Mouse (Mus musculus): Measurements from ENCODE around the gene Tmem38b. TPM values are rescaled to one million over a fixed set of nuclear protein-coding genes. Genes with fewer than 3 reads are reported as not detected.
A peak's percentile ranks its signal among the peaks of the same experiment; 100 is the strongest.

Tmem38b gene
- polyA plus RNA-seq, 1 experiment from 2014 or later = 13.0 TPM

DNA sequence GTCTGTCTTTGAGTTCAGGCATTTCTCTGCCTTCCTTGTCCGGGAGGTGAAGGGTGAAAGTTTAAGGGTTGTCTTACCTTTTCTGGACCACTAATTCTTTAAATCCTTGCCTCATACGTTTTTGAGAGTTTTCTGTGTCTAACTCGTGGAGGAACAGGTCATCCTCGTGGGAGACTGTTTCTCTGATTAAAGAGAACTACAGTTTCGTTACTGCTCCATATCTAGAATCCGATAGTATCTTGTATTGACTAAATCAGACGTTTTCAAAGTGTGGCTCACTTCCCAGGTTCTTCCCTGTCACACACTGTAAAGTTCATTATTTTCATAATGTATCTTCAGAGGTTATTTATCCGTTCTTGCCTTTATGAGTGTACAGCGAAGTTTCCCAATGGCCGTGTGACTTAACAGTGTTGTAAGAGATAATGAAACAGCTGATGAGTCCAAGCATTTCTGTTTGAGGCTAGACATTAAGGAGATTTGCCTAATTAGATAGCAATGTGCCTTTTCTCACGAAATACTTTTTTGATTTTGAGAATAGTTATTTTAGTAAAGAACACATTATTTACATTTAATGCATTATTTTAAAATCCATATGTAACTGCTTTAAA, 900 bp downstream of the Tmem38b start:
- Histone ChIP-seq H3K4me3 (ENCODE audit: low read depth, low read length) (peak overlapping the region; percentile 90), H3K9me3 (ENCODE audit: control insufficient read depth, low read length) (no peaks in the 10 kb centered on the region), H3K27ac (ENCODE audit: low read depth, low read length) (no peak overlapping the region), H3K27me3 (ENCODE audit: control insufficient read depth, insufficient read depth, low read length) (no peaks in the 10 kb centered on the region), H3K4me1 (ENCODE audit: control insufficient read depth, insufficient read depth, low read length) (no peaks in the 10 kb centered on the region; the same call in 1 of the 2 replicates), H3K36me3 (ENCODE audit: control insufficient read depth, insufficient read depth, low read length) (no peaks in the 10 kb centered on the region), H3K9ac (ENCODE audit: low read length) (peak overlapping the region; percentile 84), H3K4me2 (peak overlapping the region; percentile 77)
- DNase-seq (ENCODE audit: low spot score, missing footprints) = no peak
- ATAC-seq (ENCODE audit: low FRiP score) = no peak
- WGBS = 15% methylated on average over 11 of the region's 11 CpGs

DNA sequence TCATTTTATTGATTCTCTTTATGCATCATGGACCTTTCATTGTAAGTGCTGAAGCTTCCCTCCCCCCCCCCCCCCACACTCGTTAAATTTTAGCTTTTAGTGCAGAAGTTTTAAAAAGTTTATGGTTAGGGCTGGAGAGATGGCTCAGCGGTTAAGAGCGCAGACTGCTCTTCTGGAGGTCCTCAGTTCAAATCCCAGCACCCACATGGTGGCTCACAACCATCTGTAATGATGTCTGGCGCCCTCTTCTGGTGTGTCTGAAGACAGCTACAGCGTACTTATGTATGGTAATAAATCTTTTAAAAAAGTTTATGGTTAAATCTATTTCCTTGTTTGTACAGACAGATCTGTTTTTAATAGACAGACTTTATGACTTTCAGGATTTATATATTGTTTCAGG, 2.0 kb downstream of the Tmem38b start:
- no peak overlapping the region for H3K9ac ChIP-seq (ENCODE audit: low read length)
- H3K27ac ChIP-seq (ENCODE audit: low read depth, low read length) = no peak overlapping the region
- DNase-seq (ENCODE audit: low spot score, missing footprints) (peak; percentile 61), ATAC-seq (ENCODE audit: low FRiP score) (no peak)
- H3K4me3 ChIP-seq (ENCODE audit: low read depth, low read length) = no peak overlapping the region
- no peaks in the 10 kb centered on the region for H3K36me3 ChIP-seq (ENCODE audit: control insufficient read depth, insufficient read depth, low read length)
- H3K4me2 ChIP-seq = no peak overlapping the region
- H3K4me1 ChIP-seq (ENCODE audit: control insufficient read depth, insufficient read depth, low read length) = peaks cover 3% of the 10 kb centered on the region
- H3K27me3 ChIP-seq (ENCODE audit: control insufficient read depth, insufficient read depth, low read length) = no peaks in the 10 kb centered on the region
- WGBS = 90% methylated on average over 5 of the region's 5 CpGs
- H3K9me3 ChIP-seq (ENCODE audit: control insufficient read depth, low read length) = no peaks in the 10 kb centered on the region

DNA sequence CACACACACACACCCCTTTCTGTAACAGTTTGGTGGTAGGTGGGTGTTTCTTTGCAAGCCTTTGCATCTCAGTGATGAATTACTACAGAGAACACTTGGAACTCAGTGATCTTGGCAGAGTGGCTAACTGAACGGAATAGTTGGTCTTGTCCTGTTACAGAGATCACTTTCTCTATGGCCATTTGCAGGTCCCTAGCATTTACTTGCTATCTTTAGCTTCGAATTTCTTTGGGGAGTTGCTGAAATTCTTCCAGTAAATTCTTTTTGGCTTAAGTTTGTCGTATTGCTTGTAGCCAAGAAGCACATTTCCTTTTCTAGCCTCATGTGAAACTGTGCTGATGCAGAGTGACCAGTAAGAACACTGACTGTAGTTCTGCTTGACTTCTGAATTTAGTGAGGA, 3.1 kb downstream of the Tmem38b start:
- ATAC-seq (ENCODE audit: low FRiP score) = no peak
- DNase-seq (ENCODE audit: low spot score, missing footprints) = peak; percentile 65
- Histone ChIP-seq H3K27ac (ENCODE audit: low read depth, low read length) (no peak overlapping the region), H3K27me3 (ENCODE audit: control insufficient read depth, insufficient read depth, low read length) (no peaks in the 10 kb centered on the region), H3K4me2 (no peak overlapping the region), H3K4me3 (ENCODE audit: low read depth, low read length) (no peak overlapping the region), H3K36me3 (ENCODE audit: control insufficient read depth, insufficient read depth, low read length) (no peaks in the 10 kb centered on the region), H3K9me3 (ENCODE audit: control insufficient read depth, low read length) (no peaks in the 10 kb centered on the region), H3K9ac (ENCODE audit: low read length) (no peak overlapping the region), H3K4me1 (ENCODE audit: control insufficient read depth, insufficient read depth, low read length) (peaks cover 5% of the 10 kb centered on the region)
- 94% methylated on average over 3 of the region's 3 CpGs for WGBS

DNA sequence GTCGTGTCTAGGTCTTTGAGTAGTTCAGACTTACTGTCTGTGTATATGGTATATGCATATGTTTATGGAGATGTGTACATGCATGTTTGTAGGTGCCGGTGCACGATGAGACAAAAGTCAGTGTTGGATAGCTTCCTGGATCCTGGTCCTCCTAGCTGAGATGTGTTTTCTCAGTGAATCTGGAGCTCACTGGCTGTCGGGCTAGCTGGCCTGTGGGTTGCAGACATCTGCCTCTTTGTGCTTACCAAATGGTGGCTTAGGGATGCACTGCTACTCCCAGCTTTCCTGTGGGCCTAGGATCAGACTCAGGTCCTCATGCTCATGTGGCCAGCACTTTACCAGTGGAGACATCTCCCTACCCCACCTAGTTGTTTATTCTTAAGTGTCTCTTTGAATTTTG, 4.2 kb downstream of the Tmem38b start:
- 92% methylated on average over 4 of the region's 4 CpGs for WGBS
- H3K9me3 ChIP-seq (ENCODE audit: control insufficient read depth, low read length) = no peaks in the 10 kb centered on the region
- H3K27me3 ChIP-seq (ENCODE audit: control insufficient read depth, insufficient read depth, low read length) = no peaks in the 10 kb centered on the region
- H3K4me3 ChIP-seq (ENCODE audit: low read depth, low read length) = no peak overlapping the region
- no peaks in the 10 kb centered on the region for H3K36me3 ChIP-seq (ENCODE audit: control insufficient read depth, insufficient read depth, low read length)
- ATAC-seq (ENCODE audit: low FRiP score) = no peak
- H3K27ac ChIP-seq (ENCODE audit: low read depth, low read length) = no peak overlapping the region
- peak; percentile 56 for DNase-seq (ENCODE audit: low spot score, missing footprints)
- no peak overlapping the region for H3K4me2 ChIP-seq
- H3K4me1 ChIP-seq (ENCODE audit: control insufficient read depth, insufficient read depth, low read length) = peaks cover 5% of the 10 kb centered on the region
- H3K9ac ChIP-seq (ENCODE audit: low read length) = no peak overlapping the region

DNA sequence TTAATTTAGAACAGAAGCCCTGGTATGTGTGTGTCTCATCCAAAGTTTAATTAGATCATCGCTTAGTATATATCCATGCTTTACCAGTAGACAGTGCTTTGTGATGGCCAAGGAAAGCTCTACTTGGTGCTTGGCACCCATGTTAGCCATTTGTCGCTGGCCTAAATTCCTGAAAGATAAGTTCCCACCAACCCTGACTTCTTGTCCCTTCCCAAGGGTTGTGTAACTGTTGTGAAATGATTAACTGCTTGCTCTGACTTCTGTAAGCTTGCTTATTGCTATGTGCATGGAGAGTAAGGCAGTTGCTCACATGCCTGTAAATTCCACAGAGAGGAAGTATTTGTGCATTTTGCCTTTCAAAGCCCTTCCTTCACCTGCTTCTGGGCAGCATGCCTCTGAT, 4.7 kb downstream of the Tmem38b start:
- H3K9me3 ChIP-seq (ENCODE audit: control insufficient read depth, low read length) = no peaks in the 10 kb centered on the region
- H3K4me3 ChIP-seq (ENCODE audit: low read depth, low read length) = no peak overlapping the region
- H3K9ac ChIP-seq (ENCODE audit: low read length) = no peak overlapping the region
- ATAC-seq (ENCODE audit: low FRiP score) = no peak
- H3K36me3 ChIP-seq (ENCODE audit: control insufficient read depth, insufficient read depth, low read length) = no peaks in the 10 kb centered on the region
- no peaks in the 10 kb centered on the region for H3K27me3 ChIP-seq (ENCODE audit: control insufficient read depth, insufficient read depth, low read length)
- H3K27ac ChIP-seq (ENCODE audit: low read depth, low read length) = no peak overlapping the region
- peaks cover 5% of the 10 kb centered on the region for H3K4me1 ChIP-seq (ENCODE audit: control insufficient read depth, insufficient read depth, low read length)
- no peak overlapping the region for H3K4me2 ChIP-seq
- WGBS = 99% methylated on average over 2 of the region's 2 CpGs
- peak; percentile 69 for DNase-seq (ENCODE audit: low spot score, missing footprints)

DNA sequence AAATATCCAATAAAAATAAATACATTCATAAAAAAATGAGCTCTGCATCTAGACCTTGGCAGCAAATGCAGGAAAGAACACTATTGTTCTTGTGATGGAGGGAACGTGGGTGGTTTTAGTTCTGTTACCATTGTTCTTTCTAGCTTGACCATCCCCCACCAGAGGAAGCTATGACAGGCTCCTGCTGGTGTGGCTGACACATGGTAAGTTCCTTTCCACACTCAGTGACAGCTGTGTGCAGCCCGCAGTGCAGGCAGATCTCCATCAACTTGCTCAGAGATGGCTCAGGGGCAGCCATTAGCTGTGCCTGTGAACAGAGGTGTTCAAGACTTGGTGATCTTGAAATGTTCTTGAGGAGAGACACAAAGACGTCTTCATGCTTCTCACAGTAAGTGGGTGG, 6.5 kb downstream of the Tmem38b start:
- no peaks in the 10 kb centered on the region for H3K36me3 ChIP-seq (ENCODE audit: control insufficient read depth, insufficient read depth, low read length)
- ATAC-seq (ENCODE audit: low FRiP score) (peak; percentile 63; the same call in 1 of the 2 replicates), DNase-seq (ENCODE audit: low spot score, missing footprints) (peak; percentile 64)
- H3K4me1 ChIP-seq (ENCODE audit: control insufficient read depth, insufficient read depth, low read length) = peaks cover 11% of the 10 kb centered on the region
- H3K27me3 ChIP-seq (ENCODE audit: control insufficient read depth, insufficient read depth, low read length) = no peaks in the 10 kb centered on the region
- no peak overlapping the region for H3K9ac ChIP-seq (ENCODE audit: low read length)
- WGBS = 43% methylated on average over 3 of the region's 3 CpGs
- no peak overlapping the region for H3K4me3 ChIP-seq (ENCODE audit: low read depth, low read length)
- no peak overlapping the region for H3K4me2 ChIP-seq
- H3K27ac ChIP-seq (ENCODE audit: low read depth, low read length) = no peak overlapping the region
- no peaks in the 10 kb centered on the region for H3K9me3 ChIP-seq (ENCODE audit: control insufficient read depth, low read length)

DNA sequence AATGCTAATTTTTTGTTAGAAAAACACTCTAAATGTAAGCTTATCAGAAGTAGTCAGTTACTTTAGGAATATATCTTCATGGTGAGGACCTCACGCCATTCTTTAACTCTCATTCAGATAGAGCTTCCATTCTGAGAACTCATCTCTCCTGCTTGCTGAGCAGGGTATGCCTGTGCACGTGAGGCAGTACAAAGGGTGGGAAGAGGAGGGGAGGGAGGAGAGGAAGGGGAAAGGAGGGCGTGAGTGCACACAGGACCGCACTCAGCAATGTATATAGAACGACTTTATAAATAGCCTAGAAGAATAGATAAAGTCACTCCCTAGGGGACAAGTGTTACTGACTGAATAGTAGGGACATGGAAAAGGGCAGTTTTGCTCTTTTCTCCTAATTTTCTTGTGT, 11.1 kb downstream of the Tmem38b start:
- no peak overlapping the region for H3K4me2 ChIP-seq
- 28% methylated on average over 5 of the region's 5 CpGs for WGBS
- ATAC-seq (ENCODE audit: low FRiP score) = no peak

DNA sequence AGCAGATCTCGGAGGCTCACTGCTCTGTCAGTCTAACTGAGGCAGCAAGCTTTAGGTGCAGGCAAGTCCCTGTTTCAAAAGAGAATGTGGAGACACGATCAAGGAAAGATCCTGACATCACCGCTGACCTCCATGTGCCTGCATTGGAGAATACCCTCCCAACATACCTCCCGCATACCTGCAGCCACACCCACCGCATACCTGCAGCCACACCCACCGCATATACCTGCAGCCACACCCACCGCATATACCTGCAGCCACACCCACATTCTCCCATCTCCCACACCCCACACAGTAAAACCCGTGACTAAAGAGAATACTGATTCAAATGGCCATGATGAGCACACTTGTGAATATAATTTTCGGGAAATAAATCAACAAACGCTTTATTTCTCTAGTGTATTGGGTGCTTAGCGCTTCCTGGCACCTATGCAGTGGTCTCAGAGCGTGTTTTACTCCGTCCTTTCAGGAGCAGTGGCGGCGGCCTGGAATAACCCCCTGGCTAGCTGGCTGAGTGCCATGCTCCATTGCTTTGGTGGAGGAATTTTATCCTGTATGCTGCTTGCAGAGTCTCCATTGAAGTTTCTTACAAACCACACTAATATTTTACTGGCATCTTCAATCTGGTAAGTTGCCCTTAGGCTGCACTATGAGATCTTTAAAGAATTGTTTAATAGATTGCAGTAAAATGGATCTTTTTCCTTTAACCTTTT, 14.5 kb downstream of the Tmem38b start:
- no peak for ATAC-seq (ENCODE audit: low FRiP score)

More for the DNA sequence above, 11.1 kb downstream of the Tmem38b start:
- peaks cover 11% of the 10 kb centered on the region for H3K4me1 ChIP-seq (ENCODE audit: control insufficient read depth, insufficient read depth, low read length)
- H3K9me3 ChIP-seq (ENCODE audit: control insufficient read depth, low read length) = no peaks in the 10 kb centered on the region
- H3K27me3 ChIP-seq (ENCODE audit: control insufficient read depth, insufficient read depth, low read length) = no peaks in the 10 kb centered on the region
- H3K9ac ChIP-seq (ENCODE audit: low read length) = no peak overlapping the region
- H3K36me3 ChIP-seq (ENCODE audit: control insufficient read depth, insufficient read depth, low read length) = no peaks in the 10 kb centered on the region
- no peak for DNase-seq (ENCODE audit: low spot score, missing footprints)
- H3K4me3 ChIP-seq (ENCODE audit: low read depth, low read length) = no peak overlapping the region
- no peak overlapping the region for H3K27ac ChIP-seq (ENCODE audit: low read depth, low read length)

DNA sequence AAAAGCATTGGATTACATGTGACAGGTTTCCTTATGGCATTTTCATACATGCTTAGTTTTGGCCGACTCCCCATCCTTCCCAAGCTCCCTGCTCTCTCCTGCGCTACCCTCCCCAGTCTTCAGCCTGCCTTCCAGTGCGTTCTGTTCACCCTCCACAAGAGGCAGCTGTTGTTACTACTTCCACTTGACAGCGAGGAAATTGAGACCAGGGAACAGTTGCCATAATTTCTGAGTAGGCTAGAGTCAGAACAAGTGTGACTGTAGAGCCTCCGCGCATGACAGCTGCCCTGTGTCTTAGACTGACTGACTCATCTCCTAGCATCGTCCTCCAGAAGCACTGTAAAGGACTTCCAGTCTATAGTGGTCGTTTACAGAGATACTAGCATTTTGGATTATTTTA, 17.7 kb downstream of the Tmem38b start:
- Histone ChIP-seq H3K27ac (ENCODE audit: low read depth, low read length) (no peak overlapping the region), H3K4me3 (ENCODE audit: low read depth, low read length) (no peak overlapping the region), H3K36me3 (ENCODE audit: control insufficient read depth, insufficient read depth, low read length) (no peaks in the 10 kb centered on the region), H3K27me3 (ENCODE audit: control insufficient read depth, insufficient read depth, low read length) (no peaks in the 10 kb centered on the region), H3K4me2 (no peak overlapping the region), H3K9me3 (ENCODE audit: control insufficient read depth, low read length) (no peaks in the 10 kb centered on the region), H3K4me1 (ENCODE audit: control insufficient read depth, insufficient read depth, low read length) (peaks cover 3% of the 10 kb centered on the region), H3K9ac (ENCODE audit: low read length) (no peak overlapping the region)
- 72% methylated on average over 8 of the region's 8 CpGs for WGBS
- DNase-seq (ENCODE audit: low spot score, missing footprints) = peak; percentile 75
- no peak for ATAC-seq (ENCODE audit: low FRiP score)

More for the DNA sequence above, 14.5 kb downstream of the Tmem38b start:
- Histone ChIP-seq H3K4me1 (ENCODE audit: control insufficient read depth, insufficient read depth, low read length) (peaks cover 9% of the 10 kb centered on the region), H3K27ac (ENCODE audit: low read depth, low read length) (no peak overlapping the region), H3K9ac (ENCODE audit: low read length) (no peak overlapping the region), H3K36me3 (ENCODE audit: control insufficient read depth, insufficient read depth, low read length) (no peaks in the 10 kb centered on the region), H3K4me2 (no peak overlapping the region), H3K27me3 (ENCODE audit: control insufficient read depth, insufficient read depth, low read length) (no peaks in the 10 kb centered on the region), H3K9me3 (ENCODE audit: control insufficient read depth, low read length) (no peaks in the 10 kb centered on the region), H3K4me3 (ENCODE audit: low read depth, low read length) (no peak overlapping the region)
- DNase-seq (ENCODE audit: low spot score, missing footprints) = peak; percentile 69
- WGBS = 87% methylated on average over 15 of the region's 15 CpGs

All from midbrain, embryonic 11.5 days (tissue).